Mouse (Mus musculus) midbrain, embryonic 16.5 days (tissue): ENCODE measurements at regions not wholly inside any gene's neighbourhood (a gene's known extent, or its start where the extent isn't known, plus 50 kb on each side); places are given as distances from the start of the nearest gene placed in this dataset.
"Not testable (repeated sequence)": the region's sequence is repeated elsewhere in the genome, so short reads cannot be mapped to it uniquely, and the experiment has no call there.

Experiments used
- ATAC-seq: fragments of 200-750 bp; cut with Nextera tagmentation; 2 replicates; pipeline ENCODE4 v1.8.0; 2017; ENCODE audit warnings: moderate TSS enrichment
- H3K27ac ChIP-seq: fragments of 300-500 bp; sonication (generic); 2 replicates; pipeline ENCODE4 v1.5.1; 2014; ENCODE audit warnings: mild to moderate bottlenecking, low read length, mixed read lengths
- H3K27me3 ChIP-seq: fragments of 300-500 bp; sonication (generic); 2 replicates; pipeline ENCODE4 v1.6.1; 2014; ENCODE audit warnings: low read depth, low read length, mixed read lengths; ENCODE audit not compliant: control insufficient read depth, insufficient read depth
- H3K36me3 ChIP-seq: fragments of 300-500 bp; sonication (generic); 2 replicates; pipeline ENCODE4 v1.6.1; 2014; ENCODE audit warnings: mild to moderate bottlenecking, low read length, moderate library complexity, mixed read lengths; ENCODE audit not compliant: control insufficient read depth, insufficient read depth
- H3K4me1 ChIP-seq: fragments of 300-500 bp; sonication (generic); 2 replicates; pipeline ENCODE4 v1.6.1; 2014; ENCODE audit warnings: mild to moderate bottlenecking, low read length, mixed read lengths; ENCODE audit not compliant: control insufficient read depth, insufficient read depth
- H3K4me2 ChIP-seq: fragments of 300-500 bp; sonication (generic); 2 replicates; pipeline ENCODE4 v1.6.1; 2014; ENCODE audit warnings: mild to moderate bottlenecking, low read length, mixed read lengths
- H3K4me3 ChIP-seq: fragments of 300-500 bp; sonication (generic); 2 replicates; pipeline ENCODE4 v1.5.1; 2014; ENCODE audit warnings: low read depth, mild to moderate bottlenecking, low read length, moderate library complexity, mixed read lengths
- H3K9ac ChIP-seq: fragments of 300-500 bp; sonication (generic); 2 replicates; pipeline ENCODE4 v1.6.1; 2014; ENCODE audit warnings: low read depth, low read length, mixed read lengths
- H3K9me3 ChIP-seq: fragments of 300-500 bp; sonication (generic); replicated peaks from 2 replicates; pipeline ENCODE4 v1.6.1; 2014; ENCODE audit warnings: mild to moderate bottlenecking, low read length, mixed read lengths; ENCODE audit not compliant: control insufficient read depth, poor library complexity, severe bottlenecking
- WGBS: fragments of 180-500 bp; shearing (Covaris S2); extraction: QIAGEN DNeasy Blood & Tissue Kit; methylation state at CpG from one replicate; pipeline ENCODE4 v1.1.7; 2014; 5-methylcytosine and 5-hydroxymethylcytosine counted together

- H3K27me3 ChIP-seq, H3K27ac ChIP-seq, ATAC-seq, H3K36me3 ChIP-seq, H3K4me1 ChIP-seq, H3K4me2 ChIP-seq, H3K9me3 ChIP-seq, H3K4me3 ChIP-seq, H3K9ac ChIP-seq: not testable (repeated sequence)
- WGBS, result 91% methylated on average over 3 of the region's 4 CpGs
Measured at GRCm38 (mm10) chr13:99122539-99122938, 62.1 kb upstream of the Zfp366 start.

GRCm38 (mm10) chr13:99121096-99121495 is 63.5 kb upstream of the Zfp366 start:
- no peak overlapping the region for H3K4me2 ChIP-seq
- no peak for ATAC-seq
- no peak overlapping the region for H3K4me3 ChIP-seq
- H3K9ac ChIP-seq, result no peak overlapping the region
- WGBS, result 95% methylated on average over 4 of the region's 4 CpGs
- no peaks in the 10 kb centered on the region for H3K4me1 ChIP-seq
- H3K36me3 ChIP-seq, result no peaks in the 10 kb centered on the region
- H3K27me3 ChIP-seq, result no peaks in the 10 kb centered on the region
- no peak overlapping the region for H3K27ac ChIP-seq
- H3K9me3 ChIP-seq, result no peaks in the 10 kb centered on the region

GRCm38 (mm10) chr13:99119941-99120340 is 64.7 kb upstream of the Zfp366 start:
- no peak overlapping the region for H3K9ac ChIP-seq
- WGBS, result 94% methylated on average over 3 of the region's 3 CpGs
- H3K4me3 ChIP-seq, result no peak overlapping the region
- H3K27me3 ChIP-seq, result no peaks in the 10 kb centered on the region
- no peaks in the 10 kb centered on the region for H3K36me3 ChIP-seq
- no peaks in the 10 kb centered on the region for H3K4me1 ChIP-seq
- ATAC-seq, result no peak
- H3K27ac ChIP-seq, result no peak overlapping the region
- H3K4me2 ChIP-seq, result no peak overlapping the region
- no peaks in the 10 kb centered on the region for H3K9me3 ChIP-seq

DNA sequence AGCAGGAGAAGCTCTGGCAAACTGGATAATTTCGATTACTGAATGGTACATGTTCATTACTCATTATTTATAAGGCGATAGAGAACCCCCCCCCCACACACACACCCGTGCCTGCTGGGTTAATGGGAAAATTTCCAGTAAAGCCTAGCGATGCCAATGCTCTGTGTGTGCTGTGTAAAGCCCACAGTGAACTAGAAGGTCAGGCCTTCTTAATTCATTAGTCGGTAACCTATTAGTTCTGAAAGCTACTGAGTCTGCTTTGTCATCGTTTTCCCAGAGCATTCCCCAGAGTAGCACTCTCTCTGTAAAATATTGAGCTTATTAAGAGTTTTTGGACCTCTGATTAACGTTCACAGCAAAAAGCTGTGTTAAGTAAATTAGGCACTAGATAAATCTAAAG is 65.7 kb upstream of the Zfp366 start:
- H3K4me2 ChIP-seq, result no peak overlapping the region
- H3K9me3 ChIP-seq, result no peaks in the 10 kb centered on the region
- no peak overlapping the region for H3K27ac ChIP-seq
- no peaks in the 10 kb centered on the region for H3K4me1 ChIP-seq
- H3K4me3 ChIP-seq, result no peak overlapping the region
- H3K36me3 ChIP-seq, result no peaks in the 10 kb centered on the region
- 0 out of 2 replicates have a peak, but pooled peaks have one; percentile 42 for ATAC-seq
- WGBS, result 47% methylated on average over 7 of the region's 7 CpGs
- no peaks in the 10 kb centered on the region for H3K27me3 ChIP-seq
- no peak overlapping the region for H3K9ac ChIP-seq

DNA sequence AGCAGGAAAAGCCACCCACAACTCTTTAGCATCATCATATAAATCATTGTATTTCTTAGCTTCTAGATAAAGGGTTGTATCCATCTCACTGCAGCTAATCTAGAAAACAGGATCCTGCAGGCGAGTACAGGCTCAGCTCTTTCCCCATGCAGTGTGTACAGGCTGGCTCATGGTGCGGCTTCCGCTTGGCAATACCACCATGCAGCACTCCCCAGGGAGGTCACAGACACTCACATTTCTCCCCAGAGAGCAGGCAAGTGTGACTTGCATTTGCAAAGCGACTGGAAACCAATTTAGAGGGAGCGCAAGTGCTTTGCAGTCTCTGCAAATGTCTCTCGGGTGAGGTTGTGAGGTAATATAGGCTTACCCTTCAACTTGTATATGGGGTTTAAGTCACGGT is 69.1 kb upstream of the Zfp366 start:
- no peak overlapping the region for H3K27ac ChIP-seq

DNA sequence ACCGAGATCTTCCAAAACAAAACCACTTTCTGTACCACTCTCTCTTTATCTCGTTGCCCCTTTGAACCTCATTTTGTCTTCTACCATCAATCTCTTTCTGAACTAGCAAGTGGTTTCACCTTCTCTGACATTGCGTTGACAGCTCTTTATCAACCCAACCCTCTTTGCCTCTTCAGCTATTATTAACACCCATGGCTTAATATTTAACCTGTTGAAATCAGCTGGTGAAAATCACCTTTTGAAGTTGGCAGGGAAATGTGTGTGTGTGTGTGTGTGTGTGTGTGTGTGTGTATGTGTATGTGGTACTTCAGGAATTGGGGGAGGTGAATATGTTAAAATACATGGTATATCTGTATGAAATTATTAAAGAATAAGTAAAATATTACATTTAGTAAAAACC is 70.1 kb upstream of the Zfp366 start:
- H3K9ac ChIP-seq, result no peak overlapping the region
- H3K36me3 ChIP-seq, result no peaks in the 10 kb centered on the region
- no peak for ATAC-seq
- H3K4me2 ChIP-seq, result no peak overlapping the region
- H3K27me3 ChIP-seq, result no peaks in the 10 kb centered on the region
- no peaks in the 10 kb centered on the region for H3K9me3 ChIP-seq
- WGBS, result 83% methylated on average over 3 of the region's 3 CpGs
- no peaks in the 10 kb centered on the region for H3K4me1 ChIP-seq
- H3K4me3 ChIP-seq, result no peak overlapping the region
- H3K27ac ChIP-seq, result no peak overlapping the region

More for the DNA sequence above, 69.1 kb upstream of the Zfp366 start:
- Histone ChIP-seq H3K9me3 (no peaks in the 10 kb centered on the region), H3K36me3 (no peaks in the 10 kb centered on the region), H3K9ac (no peak overlapping the region), H3K4me2 (no peak overlapping the region), H3K4me1 (no peaks in the 10 kb centered on the region), H3K27me3 (no peaks in the 10 kb centered on the region), H3K4me3 (no peak overlapping the region)
- no peak for ATAC-seq
- 86% methylated on average over 7 of the region's 7 CpGs for WGBS

- H3K27me3 ChIP-seq, result no peaks in the 10 kb centered on the region
- 93% methylated on average over 1 of the region's 1 CpGs for WGBS
- no peak for ATAC-seq
- no peak overlapping the region for H3K4me2 ChIP-seq
- H3K9ac ChIP-seq, result no peak overlapping the region
- no peak overlapping the region for H3K4me3 ChIP-seq
- no peaks in the 10 kb centered on the region for H3K4me1 ChIP-seq
- no peaks in the 10 kb centered on the region for H3K9me3 ChIP-seq
- H3K36me3 ChIP-seq, result no peaks in the 10 kb centered on the region
- H3K27ac ChIP-seq, result no peak overlapping the region
Measured at GRCm38 (mm10) chr13:99111736-99112386, 72.8 kb upstream of the Zfp366 start.

DNA sequence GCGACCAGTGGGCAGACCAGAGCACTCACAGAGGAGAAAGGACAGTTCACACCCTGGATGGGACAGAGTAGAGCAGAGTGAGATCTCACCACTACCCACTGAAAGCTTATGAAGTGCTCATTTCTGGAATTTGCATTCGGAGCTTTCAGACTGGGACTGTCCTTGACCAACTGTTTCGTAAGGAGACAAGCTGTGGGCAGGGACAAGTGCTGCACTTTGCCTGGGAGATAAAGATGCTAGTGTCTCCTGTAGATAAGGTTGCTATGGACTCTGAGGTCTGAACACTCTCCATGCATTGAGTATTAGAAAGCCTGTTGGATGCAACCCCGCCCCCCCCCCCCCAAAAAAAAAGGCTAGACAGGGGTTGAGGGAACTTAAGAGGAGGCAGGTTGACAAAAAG is 76.6 kb upstream of the Zfp366 start:
- Histone ChIP-seq H3K4me2 (no peak overlapping the region), H3K9ac (no peak overlapping the region), H3K9me3 (no peaks in the 10 kb centered on the region), H3K4me3 (no peak overlapping the region), H3K4me1 (no peaks in the 10 kb centered on the region), H3K27me3 (no peaks in the 10 kb centered on the region), H3K36me3 (no peaks in the 10 kb centered on the region), H3K27ac (no peak overlapping the region)
- WGBS, result 85% methylated on average over 4 of the region's 4 CpGs
- no peak for ATAC-seq

DNA sequence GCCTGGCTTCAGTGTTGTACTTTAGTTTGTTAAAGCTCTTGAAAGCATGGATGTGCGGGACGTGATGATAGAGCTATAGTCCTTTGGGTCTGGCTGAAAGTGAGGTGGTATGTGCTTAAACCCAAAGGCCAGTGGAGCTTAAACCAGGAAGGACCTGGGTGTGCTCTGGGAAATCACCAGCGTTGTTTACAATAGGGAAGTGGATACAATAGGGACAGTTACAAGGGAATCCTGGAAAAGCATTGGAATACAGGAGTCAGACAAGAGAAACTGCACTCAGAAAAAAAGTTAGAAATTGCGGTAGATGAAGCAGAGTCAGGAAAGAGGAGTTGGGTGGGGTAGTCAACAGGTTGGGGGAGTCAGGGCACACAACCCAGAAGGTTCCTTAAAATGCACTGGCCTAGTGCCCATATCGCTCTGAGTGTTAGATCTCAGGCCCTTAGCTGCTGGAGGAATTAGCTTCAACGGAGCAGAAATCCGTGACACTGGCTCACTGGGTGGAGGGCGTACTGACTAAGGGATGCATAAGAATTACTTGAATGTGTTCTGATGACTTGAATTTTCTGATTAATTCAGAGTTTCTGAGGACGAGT is 82.4 kb upstream of the Zfp366 start:
- peaks cover 6% of the 10 kb centered on the region for H3K4me1 ChIP-seq
- no peak overlapping the region for H3K4me2 ChIP-seq
- H3K9me3 ChIP-seq, result no peaks in the 10 kb centered on the region
- ATAC-seq, result no peak
- 82% methylated on average over 9 of the region's 9 CpGs for WGBS
- no peaks in the 10 kb centered on the region for H3K36me3 ChIP-seq
- no peak overlapping the region for H3K27ac ChIP-seq
- no peaks in the 10 kb centered on the region for H3K27me3 ChIP-seq
- no peak overlapping the region for H3K4me3 ChIP-seq
- H3K9ac ChIP-seq, result no peak overlapping the region
